Mouse (Mus musculus) liver, embryonic 13.5 days (tissue): ENCODE results near the gene Emc9. TPM values are rescaled to one million over a fixed set of nuclear protein-coding genes. Genes with fewer than 3 reads are reported as not detected.

ENCODE experiments used
- ATAC-seq: fragments of 200-750 bp; cut with Nextera tagmentation; 2 replicates; pipeline ENCODE4 v1.8.0; 2017; ENCODE audit warnings: low read depth, mild to moderate bottlenecking, moderate number of reproducible peaks, moderate library complexity
- DNase-seq: peaks from one replicate; pipeline ENCODE4 v3.0.0; 2022
- H3K27ac ChIP-seq: fragments of 300-500 bp; sonication (generic); 2 replicates; pipeline ENCODE4 v1.5.1; 2015; ENCODE audit warnings: moderate library complexity, mild to moderate bottlenecking, inconsistent platforms
- H3K27me3 ChIP-seq: fragments of 300-500 bp; sonication (generic); 2 replicates; pipeline ENCODE4 v1.6.1; 2015; ENCODE audit warnings: mild to moderate bottlenecking, inconsistent platforms
- H3K36me3 ChIP-seq: fragments of 300-500 bp; sonication (generic); 2 replicates; pipeline ENCODE4 v1.6.1; 2015; ENCODE audit warnings: mild to moderate bottlenecking, inconsistent platforms
- H3K4me1 ChIP-seq: fragments of 300-500 bp; sonication (generic); replicated peaks from 2 replicates; pipeline ENCODE4 v1.6.1; 2015; ENCODE audit warnings: inconsistent platforms
- H3K4me2 ChIP-seq: fragments of 300-500 bp; sonication (generic); 2 replicates; pipeline ENCODE4 v1.6.1; 2015; ENCODE audit warnings: inconsistent platforms, mild to moderate bottlenecking, moderate library complexity
- H3K4me3 ChIP-seq: fragments of 300-500 bp; sonication (generic); replicated peaks from 2 replicates; pipeline ENCODE4 v1.5.1; 2015; ENCODE audit warnings: mild to moderate bottlenecking, inconsistent platforms
- H3K9ac ChIP-seq: fragments of 300-500 bp; sonication (generic); 2 replicates; pipeline ENCODE4 v1.6.1; 2015; ENCODE audit warnings: mild to moderate bottlenecking, inconsistent platforms
- H3K9me3 ChIP-seq: fragments of 300-500 bp; sonication (generic); replicated peaks from 2 replicates; pipeline ENCODE4 v1.6.1; 2016; ENCODE audit warnings: inconsistent platforms
- WGBS: fragments of 180-500 bp; shearing (Covaris S2); methylation state at CpG from one replicate; pipeline ENCODE4 v1.1.7; 2015; ENCODE audit not compliant: insufficient replicate concordance; 5-methylcytosine and 5-hydroxymethylcytosine counted together
- polyA plus RNA-seq: library from polyadenylated mRNA; unstranded; fragments of >200 nt; fragmentation: Nextera tagmentation; extraction: Ambion mirVana; gene quantifications from 2 replicates; pipeline ENCODE4 v1.2.1, GENCODE M21; 2015

Gene Emc9
- polyA plus RNA-seq, 1 experiment from 2014 or later = 35.8 TPM

- H3K4me1 ChIP-seq = peaks cover 72% of the 10 kb centered on the region
- ATAC-seq = no peak
- 64% methylated on average over 11 of the region's 11 CpGs for WGBS
Measured at GRCm38 (mm10) chr14:55589771-55590448, 4.8 kb upstream of the Emc9 start.

GRCm38 (mm10) chr14:55589271-55589670 is 4.2 kb upstream of the Emc9 start:
- DNase-seq (no peak), ATAC-seq (no peak)
- Histone ChIP-seq H3K4me3 (peak overlapping the region; percentile 92; the same call in 1 of the 2 replicates), H3K9me3 (no peaks in the 10 kb centered on the region), H3K27me3 (no peaks in the 10 kb centered on the region), H3K4me2 (peak overlapping the region; percentile 88; the same call in 1 of the 2 replicates), H3K4me1 (peaks cover 78% of the 10 kb centered on the region), H3K36me3 (peaks cover 36% of the 10 kb centered on the region), H3K9ac (peak overlapping the region; percentile 6; the same call in 1 of the 2 replicates), H3K27ac (peak overlapping the region; percentile 99)
- 91% methylated on average over 5 of the region's 5 CpGs for WGBS

More at GRCm38 (mm10) chr14:55589771-55590448, 4.8 kb upstream of the Emc9 start:
- no peak for DNase-seq
- Histone ChIP-seq H3K4me2 (peak overlapping the region; percentile 88), H3K27ac (peak overlapping the region; percentile 99), H3K9ac (peak overlapping the region; percentile 95), H3K27me3 (no peaks in the 10 kb centered on the region), H3K4me3 (peak overlapping the region; percentile 92), H3K9me3 (no peaks in the 10 kb centered on the region), H3K36me3 (peaks cover 42% of the 10 kb centered on the region)

GRCm38 (mm10) chr14:55586149-55586548 is 1.0 kb upstream of the Emc9 start:
- H3K4me3 ChIP-seq = peak overlapping the region; percentile 81
- H3K9ac ChIP-seq = peak overlapping the region; percentile 85

GRCm38 (mm10) chr14:55585566-55585960 is 461 bp upstream of the Emc9 start:
- Histone ChIP-seq H3K9me3 (no peaks in the 10 kb centered on the region), H3K4me3 (peak overlapping the region; percentile 81), H3K9ac (peak overlapping the region; percentile 85), H3K27me3 (no peaks in the 10 kb centered on the region), H3K4me1 (peaks cover 74% of the 10 kb centered on the region), H3K4me2 (peak overlapping the region; percentile 97), H3K27ac (peak overlapping the region; percentile 96), H3K36me3 (peaks cover 46% of the 10 kb centered on the region)
- 6% methylated on average over 6 of the region's 6 CpGs for WGBS
- DNase-seq (peak; percentile 59), ATAC-seq (peak; percentile 63)

More at GRCm38 (mm10) chr14:55586149-55586548, 1.0 kb upstream of the Emc9 start:
- H3K36me3 ChIP-seq = peaks cover 40% of the 10 kb centered on the region
- no peaks in the 10 kb centered on the region for H3K9me3 ChIP-seq
- peak; percentile 64 for DNase-seq
- peak overlapping the region; percentile 97 for H3K4me2 ChIP-seq
- H3K4me1 ChIP-seq = peaks cover 75% of the 10 kb centered on the region
- peak overlapping the region; percentile 96 for H3K27ac ChIP-seq
- 16% methylated on average over 2 of the region's 2 CpGs for WGBS
- peak; percentile 47 for ATAC-seq
- H3K27me3 ChIP-seq = no peaks in the 10 kb centered on the region

GRCm38 (mm10) chr14:55584303-55584701 is 800 bp downstream of the Emc9 start:
- DNase-seq (no peak), ATAC-seq (no peak)
- H3K36me3 ChIP-seq = peaks cover 55% of the 10 kb centered on the region

GRCm38 (mm10) chr14:55581981-55582681 is 3.0 kb downstream of the Emc9 start:
- WGBS = 73% methylated on average over 9 of the region's 9 CpGs

More at GRCm38 (mm10) chr14:55584303-55584701, 800 bp downstream of the Emc9 start:
- Histone ChIP-seq H3K27ac (peak overlapping the region; percentile 96), H3K4me2 (peak overlapping the region; percentile 97), H3K9ac (peak overlapping the region; percentile 85), H3K4me3 (peak overlapping the region; percentile 81), H3K9me3 (no peaks in the 10 kb centered on the region), H3K4me1 (peaks cover 72% of the 10 kb centered on the region), H3K27me3 (no peaks in the 10 kb centered on the region)
- WGBS = 22% methylated on average over 5 of the region's 5 CpGs

GRCm38 (mm10) chr14:55580731-55581130 is 4.4 kb downstream of the Emc9 start:
- Histone ChIP-seq H3K27ac (peak overlapping the region; percentile 16; the same call in 1 of the 2 replicates), H3K9me3 (no peaks in the 10 kb centered on the region), H3K27me3 (no peaks in the 10 kb centered on the region), H3K36me3 (peaks cover 31% of the 10 kb centered on the region), H3K4me1 (peaks cover 65% of the 10 kb centered on the region), H3K4me2 (no peak overlapping the region), H3K9ac (no peak overlapping the region), H3K4me3 (no peak overlapping the region)
- DNase-seq = no peak
- no peak for ATAC-seq
- WGBS = 90% methylated on average over 16 of the region's 16 CpGs

More at GRCm38 (mm10) chr14:55581981-55582681, 3.0 kb downstream of the Emc9 start:
- no peaks in the 10 kb centered on the region for H3K27me3 ChIP-seq
- no peak overlapping the region for H3K9ac ChIP-seq
- H3K36me3 ChIP-seq = peaks cover 35% of the 10 kb centered on the region
- no peaks in the 10 kb centered on the region for H3K9me3 ChIP-seq
- H3K27ac ChIP-seq = peak overlapping the region; percentile 20; the same call in 1 of the 2 replicates
- DNase-seq = no peak
- no peak overlapping the region for H3K4me3 ChIP-seq
- ATAC-seq = no peak
- no peak overlapping the region for H3K4me2 ChIP-seq
- peaks cover 73% of the 10 kb centered on the region for H3K4me1 ChIP-seq

- peaks cover 31% of the 10 kb centered on the region for H3K36me3 ChIP-seq
- H3K9ac ChIP-seq = peak overlapping the region; percentile 92; the same call in 1 of the 2 replicates
- 85% methylated on average over 23 of the region's 23 CpGs for WGBS
- no peaks in the 10 kb centered on the region for H3K27me3 ChIP-seq
- peak overlapping the region; percentile 90 for H3K27ac ChIP-seq
- H3K4me3 ChIP-seq = peak overlapping the region; percentile 83
- H3K4me2 ChIP-seq = peak overlapping the region; percentile 92
- no peaks in the 10 kb centered on the region for H3K9me3 ChIP-seq
- DNase-seq (no peak), ATAC-seq (no peak)
- H3K4me1 ChIP-seq = peaks cover 66% of the 10 kb centered on the region
Measured at GRCm38 (mm10) chr14:55579511-55580496, 5.3 kb downstream of the Emc9 start.

GRCm38 (mm10) chr14:55578668-55579269 is 6.3 kb downstream of the Emc9 start:
- peak; percentile 34 for DNase-seq
- peaks cover 55% of the 10 kb centered on the region for H3K4me1 ChIP-seq

More at GRCm38 (mm10) chr14:55578668-55579269, 6.3 kb downstream of the Emc9 start:
- Histone ChIP-seq H3K9me3 (no peaks in the 10 kb centered on the region), H3K9ac (peak overlapping the region; percentile 92), H3K4me2 (peak overlapping the region; percentile 92), H3K27me3 (no peaks in the 10 kb centered on the region), H3K4me3 (peak overlapping the region; percentile 83), H3K36me3 (peaks cover 31% of the 10 kb centered on the region), H3K27ac (peak overlapping the region; percentile 90)
- peak; percentile 54 for ATAC-seq
- WGBS = 12% methylated on average over 6 of the region's 6 CpGs
